Mouse (Mus musculus) heart, postnatal 36 days (tissue): Measurements from ENCODE around the gene Mid2. TPM values are rescaled to one million over a fixed set of nuclear protein-coding genes. Genes with fewer than 3 reads are reported as not detected.

Source experiments
- total RNA-seq, 2 experiments: library from RNA; stranded (reverse); gene quantifications; 2 replicates each; pipeline ENCODE4 v1.2.3; 2021

The Mid2 gene
- total RNA-seq, 2 experiments from 2014 or later: 15.4 to 19.3 TPM

Other genes starting within 250 kb of the Mid2 start
- 10 to 100 TPM; 27.4 to 30.5 TPM for gene Prps1, start 208.0 kb upstream of the Mid2 start, total RNA-seq
- 100 to 1,000 TPM; 149 to 172 TPM for gene Tsc22d3, start 63.9 kb upstream of the Mid2 start, total RNA-seq
- gene Tex13b, start 148.8 kb downstream of the Mid2 start, total RNA-seq: not detected
- not detected for gene Vsig1, start 243.0 kb downstream of the Mid2 start, total RNA-seq